Mouse (Mus musculus): ENCODE results near the gene Eif4a1. TPM values are rescaled to one million over a fixed set of nuclear protein-coding genes. Genes with fewer than 3 reads are reported as not detected.
A peak's percentile ranks its signal among the peaks of the same experiment; 100 is the strongest.
"Not testable (repeated sequence)": the region's sequence is repeated elsewhere in the genome, so short reads cannot be mapped to it uniquely, and the experiment has no call there.

Eif4a1 gene
- total RNA-seq (2022): 100 to 1,000 TPM; 162 to 194 (median 186) TPM

DNA sequence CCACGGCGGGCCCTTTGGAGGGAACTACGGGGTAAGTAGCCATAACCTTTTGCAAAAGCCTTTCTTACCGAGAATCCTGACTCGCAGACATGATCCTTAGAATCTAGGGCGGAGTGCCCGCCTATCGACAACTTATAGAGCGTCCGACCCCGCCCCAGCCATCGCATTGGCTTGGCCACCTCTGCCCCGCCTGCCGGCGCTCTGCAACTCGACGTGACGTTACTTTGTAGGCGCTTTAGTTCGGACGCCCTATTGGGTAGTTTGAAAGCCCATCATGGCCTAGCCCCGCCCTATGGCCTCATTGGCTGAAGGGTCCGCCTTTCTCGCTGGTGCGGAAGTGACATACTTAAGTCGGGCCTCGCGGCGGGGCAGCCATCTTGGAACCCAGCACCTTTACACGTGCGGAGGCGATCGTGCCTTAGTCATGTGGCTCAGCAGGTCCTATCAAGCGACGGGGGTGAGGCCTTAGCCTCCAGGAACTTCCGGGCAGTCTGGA lies at the start of gene Eif4a1:
TSS of gene Eif4a1 (minus strand) at position 213 of the 496 bp plus-strand sequence.
- peak; percentile 100 for DNase-seq (ENCODE audit: low spot score)

DNA sequence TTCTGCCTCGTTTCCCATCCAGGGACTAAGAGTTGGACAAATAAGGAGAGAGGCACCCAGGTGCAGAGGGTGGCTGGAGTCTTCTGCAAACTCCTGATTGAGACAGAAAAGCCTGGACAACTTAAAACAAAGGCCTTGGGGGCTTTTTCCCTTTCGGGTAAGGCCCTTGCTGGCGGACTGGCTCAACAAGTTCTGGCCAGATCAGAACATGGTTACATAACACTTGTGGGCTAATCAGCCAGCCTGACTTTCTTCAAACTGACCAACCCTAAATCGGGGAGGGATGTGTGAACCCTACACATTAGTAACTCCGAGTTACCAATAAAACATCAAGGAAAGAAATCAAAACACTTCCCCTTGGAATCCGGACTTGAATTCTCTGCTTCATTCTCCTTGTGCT lies 48.6 kb upstream of the Eif4a1 start:
- no peak for DNase-seq (ENCODE audit: low spot score)

DNA sequence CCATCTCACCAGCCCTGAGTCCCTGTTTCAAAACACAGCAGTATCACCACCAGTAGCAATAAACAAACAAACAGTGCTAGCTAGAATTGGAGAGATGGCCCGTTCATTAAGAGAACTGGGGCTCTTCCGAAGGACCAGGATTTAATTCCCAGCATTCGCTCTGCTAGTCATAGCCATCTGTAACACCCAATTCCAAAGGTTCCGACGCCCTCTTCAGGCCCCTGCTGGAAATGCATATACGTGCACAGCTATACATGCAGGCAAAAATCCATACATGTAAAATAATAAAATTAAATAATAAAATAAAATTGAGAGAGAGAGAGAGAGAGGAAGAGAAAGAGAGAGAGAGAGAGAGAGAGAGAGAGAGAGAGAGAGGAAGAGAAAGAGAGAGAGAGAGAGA lies 47.2 kb upstream of the Eif4a1 start:
- DNase-seq (ENCODE audit: low spot score): no peak

DNA sequence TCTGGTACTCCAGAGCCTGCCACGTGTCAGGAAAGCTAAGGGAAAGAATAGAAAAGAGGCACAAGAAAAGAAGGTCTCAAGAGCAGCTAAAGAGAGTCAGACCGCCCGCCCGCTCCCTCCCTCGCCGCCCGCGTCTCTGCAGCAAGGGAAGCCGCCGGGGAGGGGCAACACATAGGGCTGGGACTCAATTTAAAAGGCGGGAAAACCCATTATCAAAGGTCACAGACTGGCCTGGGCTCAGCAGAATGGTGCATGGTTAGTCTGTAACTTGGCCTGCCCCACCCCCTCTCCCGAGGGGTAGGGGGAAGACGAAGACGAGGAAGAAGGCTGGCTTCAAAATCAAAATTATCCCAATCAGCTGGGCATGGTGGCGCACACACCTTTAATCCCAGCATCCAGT lies 46.4 kb upstream of the Eif4a1 start:
- no peak for DNase-seq (ENCODE audit: low spot score)

DNA sequence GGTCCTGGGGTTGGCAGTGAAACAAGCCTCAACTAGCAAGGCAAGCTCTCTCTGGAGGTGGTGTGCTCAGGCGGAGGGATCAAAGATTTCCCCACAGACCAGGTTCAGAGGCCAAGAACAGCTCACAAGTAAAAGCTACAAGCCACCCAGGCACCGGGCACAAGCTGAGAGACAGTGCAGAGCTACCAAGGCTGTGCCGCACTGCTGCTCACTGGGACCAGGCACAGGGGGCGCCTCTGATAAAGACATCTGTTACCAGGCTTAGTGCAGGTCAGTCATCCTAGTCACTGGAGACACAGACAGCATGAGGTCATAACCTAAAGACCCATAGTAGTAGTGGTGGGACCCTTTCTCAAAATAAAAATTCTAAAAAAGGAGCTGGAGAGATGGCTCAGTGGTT lies 44.7 kb upstream of the Eif4a1 start:
- no peak for DNase-seq (ENCODE audit: low spot score)

DNA sequence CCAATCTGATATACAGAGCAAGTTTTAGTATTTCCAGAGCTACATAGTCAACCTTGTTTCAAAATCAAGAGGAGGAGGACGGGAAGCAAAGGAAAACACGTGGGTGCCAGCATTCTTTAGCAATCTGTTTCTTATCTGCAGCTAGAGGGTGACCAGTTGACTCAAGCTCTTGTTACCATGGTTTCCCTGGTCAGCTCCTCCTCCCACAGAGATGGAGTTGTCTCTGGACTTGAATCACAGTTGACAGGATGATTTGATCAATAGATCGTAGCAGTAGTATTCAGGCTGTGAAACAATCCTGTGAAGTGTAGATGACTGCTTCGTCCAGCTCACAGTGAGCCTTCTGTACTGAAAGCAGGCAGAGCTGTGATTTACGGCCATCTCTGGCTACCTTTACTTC lies 43.7 kb upstream of the Eif4a1 start:
- no peak for DNase-seq (ENCODE audit: low spot score)

DNA sequence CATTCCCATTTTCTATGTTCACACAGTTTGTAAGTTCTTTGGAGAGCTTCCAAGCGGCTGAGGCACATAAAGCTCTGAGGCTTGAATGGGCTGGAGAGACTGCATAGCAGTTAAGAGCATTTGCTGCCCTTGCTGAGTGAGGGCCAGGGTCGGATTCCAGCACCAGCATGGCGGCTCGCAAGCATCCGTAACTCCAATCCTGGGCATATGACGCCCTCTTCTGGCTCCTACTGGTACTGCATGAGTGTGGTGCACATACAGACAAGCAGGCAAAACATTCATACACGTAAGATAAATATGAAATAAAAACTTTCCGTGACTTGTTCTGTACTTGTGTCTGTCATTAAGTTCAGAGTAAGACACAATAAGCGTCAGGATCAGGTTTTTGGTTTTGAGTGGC lies 43.3 kb upstream of the Eif4a1 start:
- no peak for DNase-seq (ENCODE audit: low spot score)

DNA sequence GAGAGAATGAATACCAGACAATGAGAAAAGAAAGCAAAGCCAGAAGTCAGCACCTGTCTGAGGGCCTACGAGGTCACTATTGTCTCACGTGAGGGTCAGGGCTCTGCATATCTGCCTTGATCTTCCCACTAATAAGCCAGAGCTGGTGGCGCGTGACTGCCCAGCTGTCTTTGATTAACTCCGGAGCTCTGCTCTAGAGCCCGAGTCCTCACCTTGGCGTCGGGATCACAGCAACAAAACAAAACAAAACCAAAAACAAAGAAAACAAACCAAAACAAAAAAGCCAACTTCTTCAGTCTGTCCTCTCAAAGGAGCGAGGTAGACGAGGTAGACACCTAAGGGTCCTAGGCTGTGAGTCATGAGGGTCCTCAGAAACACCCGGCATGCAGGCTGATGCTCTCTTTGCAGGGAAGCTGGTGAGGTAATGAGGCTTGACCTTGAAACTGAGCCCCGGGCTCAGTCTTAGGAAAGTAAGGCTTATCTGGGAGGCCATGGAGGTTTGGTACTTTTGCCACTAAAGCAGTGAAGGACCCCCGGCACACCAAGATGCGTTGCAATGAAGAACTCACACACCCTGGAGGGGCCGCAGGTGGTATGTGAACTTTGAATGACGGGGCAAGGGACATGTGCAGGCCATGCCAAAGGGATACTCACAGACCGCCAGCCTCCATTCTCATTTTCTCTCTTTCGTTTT lies 42.6 kb upstream of the Eif4a1 start:
- DNase-seq (ENCODE audit: low spot score): no peak

DNA sequence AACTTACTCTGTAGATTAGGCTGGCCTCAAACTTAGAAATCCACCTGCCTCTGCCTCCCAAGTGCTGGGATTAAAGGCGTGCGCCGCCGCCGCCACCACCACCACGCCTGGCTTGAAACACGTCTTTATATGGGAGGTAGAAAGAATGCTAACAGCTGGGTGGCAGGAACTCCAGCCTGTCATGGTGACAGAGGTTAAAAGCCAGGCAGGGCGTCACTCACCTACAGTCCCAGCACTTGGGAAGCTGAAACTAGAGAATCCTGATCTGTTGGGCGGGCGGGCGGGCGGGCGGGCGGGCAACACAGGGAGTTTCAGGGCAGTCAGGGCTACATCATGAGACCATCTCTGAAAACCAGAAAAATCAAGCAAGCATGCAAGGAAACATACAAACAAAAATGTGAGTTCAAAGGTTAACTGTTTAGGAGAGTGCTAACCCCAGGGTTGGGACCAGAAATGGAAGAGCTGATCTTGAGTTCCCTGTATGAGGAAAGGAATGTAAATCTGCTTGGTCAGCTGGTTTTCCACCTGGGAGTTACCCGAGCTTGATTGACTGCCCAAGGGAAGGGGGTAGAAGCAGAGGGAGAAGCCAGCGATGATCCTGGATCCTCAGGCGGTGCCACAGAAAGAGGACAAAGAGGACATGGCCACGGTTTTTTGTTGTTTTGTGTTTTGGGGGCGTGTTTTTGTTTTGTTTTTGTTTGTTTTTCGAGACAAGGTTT lies 40.9 kb upstream of the Eif4a1 start:
- no peak for DNase-seq (ENCODE audit: low spot score)

DNA sequence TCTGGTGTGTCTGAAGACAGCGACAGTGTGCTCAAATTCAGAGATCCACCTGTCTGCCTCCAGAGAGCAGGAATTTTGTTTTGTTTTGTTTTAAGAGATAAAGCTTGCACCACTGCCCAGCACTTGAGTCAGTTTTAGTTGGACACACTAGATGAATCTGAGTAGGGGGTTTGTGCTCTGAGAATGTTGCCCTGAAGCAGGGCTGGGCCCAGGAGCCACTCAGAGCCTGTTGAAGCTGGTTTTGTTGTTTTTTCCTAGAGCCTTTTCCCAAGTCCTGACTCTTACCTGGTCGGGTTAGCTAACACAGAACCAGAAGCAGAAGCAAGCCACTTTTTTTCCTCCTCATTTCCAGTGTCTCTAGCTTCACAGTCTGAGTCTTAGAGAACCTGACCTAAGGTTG lies 38.9 kb upstream of the Eif4a1 start:
- DNase-seq (ENCODE audit: low spot score): no peak

DNA sequence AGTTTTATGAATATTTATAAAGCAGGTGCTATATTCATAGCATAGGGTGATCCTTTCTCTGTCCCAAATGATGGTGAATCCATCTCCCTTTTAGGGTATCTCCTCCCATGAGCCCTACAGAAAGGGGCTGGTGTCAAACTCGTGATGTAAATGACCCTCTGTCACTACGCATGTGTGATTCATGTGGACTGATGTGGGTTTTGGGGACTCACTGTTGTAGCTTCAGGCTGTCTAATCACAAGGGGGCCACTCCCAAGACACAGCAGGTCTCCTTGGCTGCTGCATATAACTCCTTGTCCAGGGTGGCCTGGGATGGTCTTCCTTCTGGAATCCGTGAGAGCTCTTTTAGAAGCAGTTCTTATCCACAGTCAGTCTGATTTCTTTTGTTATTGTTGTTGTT lies 38.2 kb upstream of the Eif4a1 start:
- DNase-seq (ENCODE audit: low spot score): no peak

DNA sequence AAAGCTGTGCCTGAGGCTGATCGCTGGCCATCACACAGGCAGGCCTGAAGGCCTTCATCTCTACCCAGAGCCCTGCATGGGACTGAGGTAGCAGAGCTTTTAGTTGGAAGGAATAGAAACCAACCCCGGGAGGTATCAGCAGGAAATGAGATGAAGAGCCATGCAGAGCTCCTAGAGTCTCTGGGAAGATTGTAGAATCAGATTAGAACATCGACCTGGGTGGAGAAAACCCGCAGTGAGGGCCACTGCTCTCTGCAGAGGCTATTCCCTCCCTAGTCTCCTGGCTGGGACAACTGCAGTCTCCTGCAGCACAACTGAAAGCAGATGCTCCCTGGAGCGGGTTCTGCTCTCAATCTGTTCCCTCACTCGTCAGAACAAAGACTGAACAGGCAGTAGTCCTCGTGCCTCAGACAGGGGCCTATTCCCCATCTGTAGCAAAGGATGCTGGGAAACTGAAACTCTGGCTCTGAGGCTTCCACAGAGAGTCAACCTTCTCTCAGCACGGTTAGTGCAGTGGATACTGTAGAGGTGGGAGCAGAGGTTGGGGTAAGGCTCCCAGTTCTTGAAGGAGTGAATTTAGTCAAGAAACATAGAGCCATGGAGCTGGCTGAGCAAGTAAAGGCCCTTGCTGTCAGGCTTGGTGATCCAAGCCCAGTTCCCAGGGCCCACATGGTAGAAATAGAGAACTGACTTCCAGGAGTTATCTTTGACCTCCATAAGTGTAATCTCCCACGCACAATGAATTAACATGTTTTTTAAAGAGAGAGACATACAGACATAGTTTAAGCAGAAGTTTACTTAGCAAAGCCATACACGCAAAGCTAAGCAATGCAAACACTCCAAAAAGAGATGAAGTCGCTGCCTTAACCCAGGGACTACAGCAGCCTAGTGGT lies 37.6 kb upstream of the Eif4a1 start:
- no peak for DNase-seq (ENCODE audit: low spot score)

DNA sequence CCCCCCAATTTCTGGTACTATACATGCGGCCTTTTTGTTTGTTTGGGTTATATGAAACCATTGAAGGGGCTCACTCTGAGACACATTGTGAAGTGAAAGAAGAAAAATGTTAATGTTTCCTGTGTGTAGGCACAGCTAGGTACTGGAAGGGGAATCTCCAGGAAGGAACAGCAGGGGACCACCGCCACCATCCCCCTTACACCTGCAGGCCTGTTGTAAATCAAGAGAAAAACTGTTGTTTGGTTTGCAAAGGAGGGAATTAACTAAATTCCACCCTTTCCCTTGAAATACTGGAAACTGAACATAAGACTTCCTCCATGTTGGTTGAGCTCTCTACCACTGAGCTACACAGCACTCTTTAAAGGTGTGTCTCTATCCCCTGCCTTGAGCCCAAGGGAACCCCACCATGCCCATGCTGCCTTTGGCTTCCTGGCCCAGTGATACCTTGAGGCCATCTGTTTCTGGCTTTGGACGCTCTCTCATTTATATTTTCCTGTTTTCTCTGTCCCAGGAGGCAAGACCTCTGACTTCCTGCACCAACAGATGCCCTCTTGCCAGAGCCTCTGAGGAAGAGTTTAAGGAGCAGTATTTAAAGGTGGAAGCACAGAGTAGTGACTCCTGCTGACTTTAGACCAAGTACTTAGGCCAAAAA lies 36.5 kb upstream of the Eif4a1 start:
- no peak for DNase-seq (ENCODE audit: low spot score)

DNA sequence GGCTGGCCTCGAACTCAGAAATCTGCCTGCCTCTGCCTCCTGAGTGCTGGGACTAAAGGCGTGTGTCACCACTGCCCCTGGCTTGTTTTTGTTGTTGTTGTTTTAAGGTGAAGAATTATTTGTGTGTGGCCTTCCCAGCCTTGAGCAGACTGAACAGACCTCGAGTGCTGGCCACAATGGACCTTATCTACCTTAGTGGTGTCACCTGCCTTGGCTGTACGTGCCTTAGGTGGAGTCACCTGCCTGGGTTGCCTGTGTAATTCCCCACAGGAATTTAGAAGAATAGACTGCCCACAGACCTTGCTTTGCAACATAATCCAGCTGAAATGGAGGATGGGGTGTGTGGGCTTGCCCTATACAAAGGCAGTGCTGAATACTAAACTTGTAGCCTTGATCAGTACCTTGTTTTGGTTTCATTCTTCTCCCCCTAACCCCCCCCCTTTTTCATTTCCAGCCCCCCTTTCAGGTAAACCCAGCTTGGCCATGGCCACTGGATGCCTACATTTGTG lies 35.7 kb upstream of the Eif4a1 start:
- no peak for DNase-seq (ENCODE audit: low spot score)

DNA sequence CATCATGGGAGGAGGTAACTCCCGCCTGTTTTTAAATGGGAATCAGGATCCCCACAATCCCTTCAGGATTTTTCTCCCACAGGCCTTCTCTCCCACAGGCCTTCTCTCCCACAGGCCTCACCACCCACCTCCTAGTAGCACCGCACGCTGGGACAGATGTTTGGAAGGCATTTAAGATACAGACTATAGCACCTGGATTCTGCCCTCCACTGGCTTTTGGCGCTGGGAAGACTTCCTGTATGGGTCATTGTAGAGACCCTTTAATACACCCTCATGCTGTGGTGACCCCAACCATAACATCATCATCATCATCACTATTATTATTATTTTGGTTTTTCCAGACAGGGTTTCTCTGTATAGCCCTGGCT lies 35.2 kb upstream of the Eif4a1 start:
- DNase-seq (ENCODE audit: low spot score): no peak

DNA sequence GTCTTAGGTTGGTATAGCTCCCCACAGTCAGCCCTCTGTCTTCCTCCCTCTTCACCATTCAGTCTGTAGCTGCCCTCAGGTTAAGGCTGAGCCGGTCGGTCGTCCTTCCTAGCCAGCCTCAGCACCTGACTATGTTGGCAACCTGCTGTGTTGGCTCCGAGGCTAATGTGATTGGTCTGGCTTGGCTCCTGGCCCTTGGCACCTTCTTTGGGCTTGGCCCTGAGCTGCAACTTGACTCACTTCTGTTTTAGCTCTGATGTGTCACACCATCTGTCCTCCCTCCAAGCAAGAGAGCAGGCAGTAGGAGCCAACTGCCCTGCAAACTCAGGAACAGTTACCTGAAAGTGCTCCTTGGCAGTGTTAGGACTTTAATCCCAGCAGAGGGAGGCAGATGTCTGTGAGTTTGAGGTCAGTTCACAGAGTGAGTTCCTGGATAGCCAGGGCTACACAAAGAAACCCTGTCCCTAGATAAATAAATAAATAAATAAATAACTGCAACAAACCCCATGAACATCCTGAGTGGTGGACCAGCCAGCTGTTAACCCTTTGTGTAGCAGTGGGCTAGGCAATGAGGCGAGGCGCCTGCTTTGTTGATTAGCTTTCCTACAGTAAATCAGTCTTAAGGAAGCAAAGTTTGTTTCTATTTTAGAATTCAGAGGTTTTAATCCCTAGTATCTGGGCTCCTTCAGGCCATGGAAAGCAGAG lies 34.7 kb upstream of the Eif4a1 start:
- DNase-seq (ENCODE audit: low spot score): peak; percentile 79

DNA sequence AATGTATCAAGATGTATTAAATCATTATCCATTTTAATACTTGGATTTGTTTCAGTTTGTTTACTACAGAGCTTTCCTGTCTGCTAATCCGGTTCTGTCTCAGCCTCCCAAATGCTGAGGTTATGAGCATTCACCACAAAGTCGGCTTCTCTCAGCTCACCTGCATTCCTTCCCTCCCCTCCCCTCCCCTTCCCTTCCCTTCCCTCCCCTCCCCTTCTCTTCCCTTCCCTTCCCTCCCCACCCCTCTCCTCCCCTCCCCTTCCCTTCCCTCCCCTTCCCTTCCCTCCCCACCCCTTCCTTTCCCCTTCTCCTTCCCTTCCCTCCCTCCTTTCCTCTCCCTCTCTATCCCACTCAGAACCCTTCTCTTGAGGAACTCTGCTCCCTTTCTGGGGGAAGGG lies 32.4 kb upstream of the Eif4a1 start:
- no peak for DNase-seq (ENCODE audit: low spot score)

DNA sequence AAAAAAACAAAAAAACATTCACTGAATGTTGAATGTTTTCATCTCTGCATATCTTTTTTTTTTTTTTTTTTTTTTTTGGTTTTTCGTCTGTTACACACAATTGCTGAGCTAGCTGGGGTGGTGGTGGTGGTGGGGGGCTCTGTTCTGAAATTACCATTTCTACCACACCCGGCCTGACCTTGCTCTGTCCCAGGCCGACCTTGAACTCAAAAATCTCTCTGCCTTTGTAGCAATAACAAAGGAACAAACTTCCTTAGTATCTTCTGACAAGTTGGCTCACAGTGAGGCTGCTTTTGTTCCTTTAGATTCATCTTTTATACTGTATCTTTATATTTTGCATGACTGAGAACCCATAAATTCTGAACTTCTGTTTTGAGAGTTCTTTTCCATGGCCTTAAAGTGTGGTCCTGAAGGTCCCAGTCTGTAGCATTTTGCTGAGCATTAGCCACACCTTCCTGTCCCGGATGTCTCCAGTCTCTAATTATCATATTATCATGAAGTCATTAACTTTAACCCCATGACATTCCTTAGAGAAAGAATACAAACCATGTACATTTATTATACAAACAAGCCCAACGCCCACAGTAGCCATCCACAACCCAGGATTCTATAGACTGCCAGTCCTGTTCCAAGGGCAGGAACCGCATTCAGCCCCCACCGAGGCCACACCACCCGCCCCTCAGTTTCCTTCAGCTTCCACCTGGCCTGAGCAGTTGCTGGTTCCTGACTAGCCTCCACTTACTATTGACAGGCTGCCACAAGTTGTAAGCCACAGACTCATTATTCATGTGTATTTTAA lies 31.8 kb upstream of the Eif4a1 start:
- no peak for DNase-seq (ENCODE audit: low spot score)

DNA sequence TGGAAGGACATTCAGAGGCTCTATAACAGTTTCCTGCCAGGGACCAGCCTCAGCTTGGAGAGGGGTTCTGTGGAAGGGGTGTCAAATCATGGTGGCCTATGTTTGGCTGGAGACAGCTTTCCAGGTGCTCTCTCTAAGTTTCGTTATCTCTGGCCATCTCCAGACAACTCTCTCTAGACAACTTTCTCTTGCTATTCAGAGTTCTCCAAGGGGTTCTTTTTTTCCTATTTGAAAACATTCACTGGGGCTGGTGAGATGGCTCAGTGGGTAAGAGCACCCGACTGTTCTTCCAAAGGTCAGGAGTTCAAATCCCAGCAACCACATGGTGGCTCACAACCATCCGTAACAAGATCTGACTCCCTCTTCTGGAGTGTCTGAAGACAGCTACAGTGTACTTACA lies 31.2 kb upstream of the Eif4a1 start:
- not testable (repeated sequence) for DNase-seq (ENCODE audit: low spot score)

DNA sequence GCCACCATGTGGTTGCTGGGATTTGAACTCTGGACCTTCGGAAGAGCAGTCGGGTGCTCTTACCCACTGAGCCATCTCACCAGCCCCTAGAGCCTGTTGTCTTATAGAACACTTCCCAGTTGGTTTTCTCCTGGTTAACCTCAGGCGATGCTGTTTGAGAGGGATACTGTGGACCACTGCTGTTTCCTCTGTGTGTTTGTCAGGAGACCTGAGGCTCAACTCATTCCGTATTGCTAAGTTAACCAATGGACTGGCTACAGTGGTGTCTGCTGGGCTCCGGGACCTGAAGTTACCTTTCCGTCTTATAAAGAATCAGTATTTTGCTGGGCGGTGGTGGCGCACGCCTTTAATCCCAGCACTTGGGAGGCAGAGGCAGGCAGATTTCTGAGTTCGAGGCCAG lies 30.7 kb upstream of the Eif4a1 start:
- DNase-seq (ENCODE audit: low spot score): not testable (repeated sequence)
